Mouse (Mus musculus) stomach, postnatal 0 days (tissue): ENCODE measurements around the gene 4922502D21Rik.

Experiments
- CTCF ChIP-seq: IDR thresholded peaks from 2 replicates; pipeline ENCODE4 v1.5.1; 2016; ENCODE audit warnings: antibody characterized with exemption, low read depth, mild to moderate bottlenecking, moderate library complexity
- EP300 ChIP-seq: optimal IDR thresholded peaks from 2 replicates; pipeline ENCODE3; 2016; ENCODE audit warnings: antibody characterized with exemption

GRCm38 (mm10) chr6:129344408-129344807, 12.8 kb upstream of the 4922502D21Rik start:
- TF ChIP-seq CTCF (no peak), EP300 (no peak)
